Mouse (Mus musculus): ENCODE measurements at regions not wholly inside any gene's neighbourhood (a gene's known extent, or its start where the extent isn't known, plus 50 kb on each side); places are given as distances from the start of the nearest gene placed in this dataset. TPM values are rescaled to one million over a fixed set of nuclear protein-coding genes. Genes with fewer than 3 reads are reported as not detected.

GRCm38 (mm10) chr4:87332968-87333367 lies 102.7 kb upstream of the Slc24a2 start:
- H3K4me3 ChIP-seq (replicated peaks): no peak overlapping the region
- no peaks in the 10 kb centered on the region for H3K9me3 ChIP-seq
- H3K27ac ChIP-seq: no peak overlapping the region
- no peaks in the 10 kb centered on the region for H3K4me1 ChIP-seq
- H3K4me2 ChIP-seq: no peak overlapping the region
- no peak overlapping the region for H3K9ac ChIP-seq
- H3K36me3 ChIP-seq: no peaks in the 10 kb centered on the region
- 67% methylated on average over 2 of the region's 2 CpGs for WGBS
- no peaks in the 10 kb centered on the region for H3K27me3 ChIP-seq (replicated peaks)
- ATAC-seq (ENCODE audit: insufficient read depth, low FRiP score, low read depth): no peak

DNA sequence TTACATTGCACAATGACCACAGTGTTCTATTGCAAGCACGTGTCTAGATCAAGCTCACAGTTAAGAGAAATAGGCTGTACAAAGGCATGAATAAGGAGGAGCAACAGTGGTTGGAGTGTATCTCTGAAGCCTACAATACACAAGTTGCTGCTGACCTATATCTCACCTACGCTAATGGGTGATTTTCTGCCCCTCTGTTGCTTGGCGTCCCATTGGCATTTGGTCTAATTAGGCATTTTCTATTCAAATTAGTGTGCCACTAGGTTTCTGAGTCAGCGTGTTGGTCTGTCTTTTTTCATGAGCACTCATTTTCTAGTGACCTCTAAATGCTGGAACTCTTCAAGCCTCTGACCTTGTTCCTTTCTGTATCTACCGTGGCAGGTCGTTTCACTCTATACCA lies 98.9 kb upstream of the Slc24a2 start:
- Histone ChIP-seq H3K4me2 (no peak overlapping the region), H3K9ac (no peak overlapping the region), H3K27ac (no peak overlapping the region), H3K36me3 (no peaks in the 10 kb centered on the region), H3K9me3 (no peaks in the 10 kb centered on the region), H3K27me3 (replicated peaks) (no peaks in the 10 kb centered on the region), H3K4me3 (replicated peaks) (no peak overlapping the region), H3K4me1 (no peaks in the 10 kb centered on the region)
- 61% methylated on average over 6 of the region's 6 CpGs for WGBS
- ATAC-seq (ENCODE audit: insufficient read depth, low FRiP score, low read depth): no peak

DNA sequence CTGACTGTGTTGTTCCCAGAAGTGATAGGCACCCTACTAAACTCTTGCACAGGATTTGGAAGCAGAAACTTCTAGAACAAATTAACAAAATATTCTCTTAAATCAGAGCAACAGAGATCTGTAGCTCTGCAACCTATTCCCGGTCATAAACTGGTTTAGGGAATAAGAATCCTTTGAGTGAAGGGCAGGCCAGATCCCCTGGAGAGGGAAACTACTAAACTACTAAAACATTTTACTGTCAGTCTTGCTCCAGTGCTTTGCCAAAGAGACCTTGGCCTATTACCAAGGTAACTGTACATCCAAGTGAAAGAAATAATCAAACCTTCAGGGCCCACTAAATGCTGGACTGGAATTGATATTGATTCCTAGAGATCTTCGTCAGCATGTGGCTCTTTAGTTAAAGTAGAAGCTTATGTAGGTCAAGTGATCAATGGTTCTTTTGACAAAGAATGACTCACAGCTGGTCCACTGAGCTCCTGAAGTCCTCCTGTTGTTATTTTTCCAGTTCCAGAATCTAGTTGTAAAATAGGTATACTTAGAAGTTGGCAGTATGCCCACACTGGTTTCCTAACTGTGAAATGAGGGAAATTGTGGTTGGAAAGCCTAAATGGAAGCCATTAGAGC lies 91.6 kb upstream of the Slc24a2 start:
- Histone ChIP-seq H3K9ac (no peak overlapping the region), H3K36me3 (no peaks in the 10 kb centered on the region), H3K4me3 (replicated peaks) (no peak overlapping the region), H3K4me1 (no peaks in the 10 kb centered on the region), H3K4me2 (no peak overlapping the region), H3K9me3 (no peaks in the 10 kb centered on the region), H3K27me3 (replicated peaks) (no peaks in the 10 kb centered on the region), H3K27ac (no peak overlapping the region)
- ATAC-seq (ENCODE audit: insufficient read depth, low FRiP score, low read depth): no peak
- WGBS: 66% methylated on average over 2 of the region's 2 CpGs

DNA sequence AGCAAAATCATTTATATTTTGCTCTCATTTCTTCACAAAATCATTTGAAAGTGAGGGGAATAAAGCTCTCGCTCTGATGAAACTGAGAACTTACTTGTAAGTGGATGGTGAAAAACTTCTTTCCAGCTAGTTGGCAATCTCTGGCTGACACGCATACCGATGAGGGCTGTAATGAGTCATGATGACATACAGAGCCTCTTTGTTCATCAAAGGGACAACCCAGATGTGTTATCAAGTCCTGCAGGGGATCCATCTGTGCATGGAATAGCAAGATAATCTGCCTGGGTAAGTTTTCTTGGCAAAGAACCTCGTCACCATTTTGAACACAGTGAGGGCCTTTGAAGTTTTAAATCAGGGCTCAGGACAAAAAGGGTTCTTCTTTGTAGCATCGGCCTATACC lies 67.9 kb upstream of the Slc24a2 start:
- H3K4me1 ChIP-seq: no peaks in the 10 kb centered on the region
- H3K4me2 ChIP-seq: no peak overlapping the region
- no peaks in the 10 kb centered on the region for H3K36me3 ChIP-seq
- no peaks in the 10 kb centered on the region for H3K9me3 ChIP-seq
- H3K9ac ChIP-seq: no peak overlapping the region
- H3K4me3 ChIP-seq (replicated peaks): no peak overlapping the region
- 71% methylated on average over 5 of the region's 5 CpGs for WGBS
- ATAC-seq (ENCODE audit: insufficient read depth, low FRiP score, low read depth): no peak
- H3K27ac ChIP-seq: no peak overlapping the region
- H3K27me3 ChIP-seq (replicated peaks): no peaks in the 10 kb centered on the region

DNA sequence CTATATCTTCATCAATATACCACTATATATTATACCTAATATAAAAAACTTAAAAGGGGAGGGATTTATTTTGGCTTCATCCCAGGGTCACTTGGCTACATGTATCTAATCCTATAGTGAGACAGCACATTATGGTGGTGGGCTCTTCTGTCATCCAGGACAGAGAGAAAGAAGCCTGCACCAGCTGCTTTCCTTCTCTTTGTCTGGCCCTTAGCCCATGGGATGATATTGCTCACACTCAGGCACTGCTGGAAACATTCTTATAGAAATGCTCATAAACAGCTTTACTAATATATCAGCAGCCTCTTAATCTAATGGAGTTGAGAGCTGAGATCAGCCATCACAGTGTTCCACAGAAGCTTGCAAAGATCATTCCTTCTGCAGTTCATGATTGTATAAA lies 64.3 kb upstream of the Slc24a2 start:
- Histone ChIP-seq H3K9me3 (no peaks in the 10 kb centered on the region), H3K4me1 (no peaks in the 10 kb centered on the region)
- ATAC-seq (ENCODE audit: insufficient read depth, low FRiP score, low read depth): no peak

More for the DNA sequence above, 64.3 kb upstream of the Slc24a2 start:
- Histone ChIP-seq H3K4me3 (replicated peaks) (no peak overlapping the region), H3K9ac (no peak overlapping the region), H3K27me3 (replicated peaks) (no peaks in the 10 kb centered on the region), H3K27ac (no peak overlapping the region), H3K4me2 (no peak overlapping the region), H3K36me3 (no peaks in the 10 kb centered on the region)

Small RNA genes lying in the stretch of these regions (microRNA-seq; reads per million reads assigned to microRNA genes)
- gene Gm23154: not detected

Data from stomach, embryonic 15.5 days (tissue).